Mouse (Mus musculus) v-Abl transformed pro-B cells (cell line): ENCODE results near the gene Mccc1.

Source experiments
- in situ Hi-C, 2 experiments: fragments of 400-800 bp; cut with MboI; formaldehyde crosslinking; loops; one replicate each; pipeline ENCODE4 v1.15.1; 2025; ENCODE audit not compliant: unreplicated experiment in 2 of 2

Gene Mccc1

DNA sequence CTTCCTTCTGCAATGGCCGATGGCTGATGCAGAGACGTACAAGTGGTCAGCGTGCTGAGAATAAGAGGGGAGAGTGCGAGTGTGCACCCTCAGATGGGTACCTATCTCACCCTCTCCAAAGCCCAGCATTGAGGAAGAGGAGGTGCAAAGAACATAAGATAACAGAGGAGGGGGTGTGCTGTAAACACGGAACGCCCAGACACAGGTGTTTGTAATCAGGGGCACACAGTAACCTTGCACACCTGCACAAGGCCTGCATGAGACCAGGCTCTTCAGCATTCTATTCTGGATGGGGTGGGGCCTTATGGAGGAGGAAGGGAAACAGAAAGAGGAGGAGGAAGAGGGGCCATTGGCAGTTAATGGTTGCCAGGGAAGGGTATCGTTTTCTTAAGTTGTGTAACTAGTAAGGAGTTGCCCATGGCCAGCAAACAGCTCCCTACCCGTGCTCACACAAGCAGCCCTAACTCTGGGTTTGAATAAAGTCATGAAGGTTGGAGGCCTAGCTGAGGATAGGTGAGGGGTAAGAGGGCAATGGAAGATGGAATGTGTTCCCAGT lies 33.0 kb downstream of the Mccc1 start:
- in situ Hi-C loops: loop anchor here in 1 of 2 experiments (25.0 kb wide), 1 partner anchor 520 kb away; the partner anchor contains the start of genes 1810062G17Rik and Anxa5

GRCm38 (mm10) chr3:35966493-35966892 lies 34.0 kb downstream of the Mccc1 start:
- in situ Hi-C loops: loop anchor here in 1 of 2 experiments (25.0 kb wide), 1 partner anchor 521 kb away; the partner anchor contains the start of genes 1810062G17Rik and Anxa5

- in situ Hi-C loops: loop anchor here in 1 of 2 experiments (25.0 kb wide), 1 partner anchor 522 kb away; the partner anchor contains the start of genes 1810062G17Rik and Anxa5
These were observed 35.5 kb downstream of the Mccc1 start for GRCm38 (mm10) chr3:35964928-35965327.

GRCm38 (mm10) chr3:35963921-35964320 lies 36.6 kb downstream of the Mccc1 start:
- in situ Hi-C loops: loop anchor here in 1 of 2 experiments (25.0 kb wide), 1 partner anchor 523 kb away; the partner anchor contains the start of genes 1810062G17Rik and Anxa5

DNA sequence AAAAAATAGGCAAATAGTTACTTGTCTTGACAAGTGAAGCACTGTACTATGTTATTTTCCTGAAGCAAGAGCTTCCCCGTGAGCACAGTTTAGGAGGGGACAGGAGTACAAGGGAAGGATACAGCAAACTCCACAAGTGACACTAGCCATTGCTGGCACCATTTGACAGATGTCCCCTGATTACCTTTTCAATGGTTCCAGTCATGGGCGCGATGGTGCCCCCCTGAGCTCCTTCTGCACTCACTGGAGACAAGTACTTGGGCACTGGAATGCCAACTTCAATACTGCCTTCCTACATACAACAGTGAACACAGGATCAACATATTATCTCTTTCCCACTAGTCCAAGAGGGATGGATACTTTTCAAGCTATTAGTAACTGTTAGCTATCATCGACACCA lies 37.1 kb downstream of the Mccc1 start:
- in situ Hi-C loops: loop anchor here in 1 of 2 experiments (25.0 kb wide), 1 partner anchor 524 kb away; the partner anchor contains the start of genes 1810062G17Rik and Anxa5

DNA sequence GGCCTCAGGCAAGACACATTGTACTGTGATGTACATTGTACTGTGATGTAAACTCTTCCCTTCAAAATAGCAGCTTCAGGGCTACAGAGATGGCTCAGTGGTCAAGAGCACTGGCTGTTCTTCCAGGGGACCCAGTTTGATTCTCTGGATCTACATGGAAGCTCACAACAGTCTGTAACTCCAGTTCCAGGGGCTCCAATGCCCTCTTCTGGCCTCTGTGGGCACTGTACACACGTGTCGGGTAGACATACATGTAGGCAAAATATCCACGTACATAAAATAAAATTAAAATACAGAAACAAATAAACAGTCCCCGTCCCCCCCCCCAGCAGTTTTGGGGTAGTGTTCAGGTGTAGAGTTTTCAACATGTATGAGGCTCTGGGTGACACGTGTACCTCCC lies 37.5 kb downstream of the Mccc1 start:
- in situ Hi-C loops: loop anchor here in 1 of 2 experiments (25.0 kb wide), 1 partner anchor 524 kb away; the partner anchor contains the start of genes 1810062G17Rik and Anxa5

GRCm38 (mm10) chr3:35957230-35957629 lies 43.2 kb downstream of the Mccc1 start:
- in situ Hi-C loops: loop anchor here in 1 of 2 experiments (25.0 kb wide), 1 partner anchor 530 kb away; the partner anchor contains the start of genes 1810062G17Rik and Anxa5

- in situ Hi-C loops: loop anchor here in 1 of 2 experiments (25.0 kb wide), 1 partner anchor 532 kb away; the partner anchor contains the start of genes 1810062G17Rik and Anxa5
These were observed 45.4 kb downstream of the Mccc1 start for GRCm38 (mm10) chr3:35954901-35955575.

GRCm38 (mm10) chr3:35953816-35954215 lies 46.7 kb downstream of the Mccc1 start:
- in situ Hi-C loops: loop anchor here in 1 of 2 experiments (25.0 kb wide), 1 partner anchor 533 kb away; the partner anchor contains the start of genes 1810062G17Rik and Anxa5

DNA sequence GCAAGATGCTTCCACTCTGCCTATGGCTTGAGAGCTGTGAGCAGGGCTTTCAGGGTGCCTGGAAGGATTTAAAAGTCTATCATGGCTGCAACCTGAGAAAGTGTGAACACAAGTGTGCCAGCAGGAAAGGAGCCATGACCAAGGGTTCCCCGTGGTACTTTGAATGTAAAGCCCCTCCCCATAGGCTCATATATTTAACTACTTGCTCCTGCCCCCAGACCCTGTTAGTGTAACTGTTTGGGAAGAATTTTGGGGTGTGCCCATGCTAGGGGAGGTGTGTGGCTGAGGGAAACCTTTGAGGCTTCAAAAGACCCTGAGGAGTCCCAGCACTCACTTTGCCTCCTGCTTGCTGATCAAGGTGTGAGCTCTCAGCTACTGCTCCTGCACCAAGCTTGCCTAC lies 47.3 kb downstream of the Mccc1 start:
- in situ Hi-C loops: loop anchor here in 1 of 2 experiments (25.0 kb wide), 1 partner anchor 534 kb away; the partner anchor contains the start of genes 1810062G17Rik and Anxa5

DNA sequence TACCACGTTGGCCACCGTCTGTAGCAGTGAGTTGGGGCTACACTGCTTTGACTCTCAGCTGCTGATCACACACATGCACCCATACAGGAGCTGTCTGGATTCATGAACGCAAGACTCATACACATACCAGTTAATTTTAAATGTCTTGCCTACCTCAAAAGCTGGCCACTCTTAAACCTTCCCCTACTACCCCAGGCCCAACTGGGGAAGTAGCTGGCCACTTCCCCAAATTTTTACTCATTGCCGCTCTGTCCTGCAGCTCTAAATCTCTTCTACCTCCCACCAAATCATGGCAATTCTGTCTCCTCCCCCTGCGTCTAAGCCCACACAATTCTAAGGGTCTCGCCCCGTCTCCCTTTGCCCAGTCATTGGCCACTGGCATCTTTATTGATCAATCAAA lies 52.3 kb downstream of the Mccc1 start:
- in situ Hi-C loops: no loop called here

- in situ Hi-C loops: no loop called here
These were observed 59.9 kb downstream of the Mccc1 start for GRCm38 (mm10) chr3:35940520-35941135.

DNA sequence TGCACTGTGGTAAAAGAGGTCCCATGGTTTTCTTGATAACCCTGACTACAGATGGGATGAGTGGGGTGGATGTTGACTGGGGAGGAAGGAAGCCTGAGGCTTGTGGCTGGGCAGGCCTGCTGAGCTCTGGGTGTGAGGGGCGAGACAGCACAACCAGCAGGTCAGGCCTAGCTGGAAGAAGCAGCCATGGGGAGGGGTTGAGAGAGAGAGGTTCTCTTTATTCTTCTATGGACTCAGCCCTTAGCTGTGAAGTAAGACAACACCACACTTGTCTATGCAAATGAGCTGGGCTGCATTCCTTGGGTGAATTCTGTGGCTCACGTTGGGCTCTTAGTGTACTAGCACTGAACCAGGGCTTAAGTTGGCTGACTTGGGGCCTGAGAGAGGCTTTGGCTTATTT lies 60.4 kb downstream of the Mccc1 start:
- in situ Hi-C loops: no loop called here

- in situ Hi-C loops: no loop called here
These were observed 63.1 kb downstream of the Mccc1 start, which contains the start of gene Dcun1d1 for GRCm38 (mm10) chr3:35937345-35937744. Gene Dcun1d1, minus strand, starts transcription at chr3:35937445.

GRCm38 (mm10) chr3:35933405-35933777 lies 67.1 kb downstream of the Mccc1 start:
- in situ Hi-C loops: loop anchor here in 1 of 2 experiments (5.0 kb wide), 1 partner anchor 36 kb away; no protein-coding TSS in a partner anchor

DNA sequence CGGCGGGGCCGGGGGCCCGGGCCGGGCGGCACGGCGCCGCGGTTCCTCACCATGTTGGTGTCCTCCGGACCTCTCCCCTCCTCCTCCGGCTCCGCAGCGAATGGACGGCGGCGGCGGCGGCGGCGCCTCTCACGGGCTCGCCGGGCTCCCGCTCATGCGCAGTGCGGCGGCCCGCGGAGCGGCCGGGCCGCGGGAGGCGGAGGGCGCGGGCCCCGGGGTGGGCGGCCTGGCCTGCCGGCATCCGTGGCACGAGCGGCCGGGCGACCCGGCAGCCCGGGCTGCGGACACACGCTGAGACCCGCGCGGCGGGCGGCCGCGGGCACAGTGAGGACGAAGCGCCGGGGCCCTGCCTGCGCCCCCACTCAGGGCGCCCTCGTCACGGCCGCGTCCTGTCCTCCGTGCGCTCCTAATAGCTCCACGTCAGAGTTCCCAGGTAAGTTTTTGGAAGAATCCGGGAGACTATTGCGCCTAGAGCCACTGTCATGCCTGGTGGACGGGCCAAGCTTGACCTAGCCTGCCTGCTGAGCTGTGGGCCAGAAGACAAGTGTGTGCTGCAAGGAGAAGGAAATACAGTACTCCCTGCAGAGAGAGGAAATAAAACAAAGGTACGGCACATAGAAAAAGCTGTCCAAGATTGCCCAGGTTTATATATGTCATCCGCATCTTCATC lies 67.6 kb downstream of the Mccc1 start:
- in situ Hi-C loops: loop anchor here in 1 of 2 experiments (5.0 kb wide), 1 partner anchor 36 kb away; no protein-coding TSS in a partner anchor

- in situ Hi-C loops: loop anchor here in 1 of 2 experiments (5.0 kb wide), 1 partner anchor 35 kb away; no protein-coding TSS in a partner anchor
These were observed 68.4 kb downstream of the Mccc1 start for GRCm38 (mm10) chr3:35931896-35932727.

GRCm38 (mm10) chr3:35931359-35931758 lies 69.1 kb downstream of the Mccc1 start:
- in situ Hi-C loops: loop anchor here in 1 of 2 experiments (5.0 kb wide), 1 partner anchor 34 kb away; no protein-coding TSS in a partner anchor

DNA sequence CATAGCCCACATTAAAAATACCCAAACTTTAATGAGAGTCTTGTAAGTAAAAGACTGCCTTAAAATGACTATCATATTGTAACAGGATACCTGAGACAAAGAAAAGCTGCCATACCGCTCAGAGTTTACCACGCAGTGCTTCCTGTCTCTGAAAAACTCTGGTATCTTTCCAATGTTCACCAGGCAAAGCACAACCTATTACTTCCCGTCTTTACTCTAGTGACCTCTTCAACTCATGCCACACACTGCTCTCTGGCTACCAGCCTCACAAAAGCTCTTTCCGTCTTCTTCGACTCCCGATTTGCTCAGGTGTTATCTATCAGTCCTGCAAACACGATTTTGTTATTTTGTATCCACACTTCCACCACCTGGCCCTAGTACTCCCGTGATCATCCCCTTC lies 70.6 kb downstream of the Mccc1 start:
- in situ Hi-C loops: loop anchor here in 1 of 2 experiments (5.0 kb wide), 1 partner anchor 33 kb away; no protein-coding TSS in a partner anchor
